Mouse (Mus musculus): Measurements from ENCODE around the gene Gstt4.
"Not testable (repeated sequence)": the region's sequence is repeated elsewhere in the genome, so short reads cannot be mapped to it uniquely, and the experiment has no call there.

Gene Gstt4

GRCm38 (mm10) chr10:75789841-75790240, 32.5 kb downstream of the Gstt4 start:
- no peak for DNase-seq (ENCODE audit: low spot score in 2 of 2)

GRCm38 (mm10) chr10:75789081-75789735, 33.1 kb downstream of the Gstt4 start:
- no peak for DNase-seq (ENCODE audit: low spot score in 2 of 2)

- DNase-seq (ENCODE audit: low spot score in 2 of 2), result peak in 1 of 2 experiments; percentile 26
Measured at GRCm38 (mm10) chr10:75788277-75788676, 34.1 kb downstream of the Gstt4 start.

- no peak for DNase-seq (ENCODE audit: low spot score in 2 of 2)
Measured at GRCm38 (mm10) chr10:75785442-75785841, 36.9 kb downstream of the Gstt4 start.

- DNase-seq (ENCODE audit: low spot score in 2 of 2), result no peak
Measured at GRCm38 (mm10) chr10:75780769-75781578, 41.4 kb downstream of the Gstt4 start, which contains the start of the genes Gm20441 and Gstt3. Gm20441 (minus strand) TSS chr10:75780954. Gstt3 (minus strand) TSS chr10:75781414.

GRCm38 (mm10) chr10:75779206-75780174, 42.9 kb downstream of the Gstt4 start:
- DNase-seq (ENCODE audit: low spot score in 2 of 2), result no peak

- DNase-seq (ENCODE audit: low spot score in 2 of 2), result no peak
Measured at GRCm38 (mm10) chr10:75777885-75778284, 44.5 kb downstream of the Gstt4 start.

GRCm38 (mm10) chr10:75776562-75776961, 45.8 kb downstream of the Gstt4 start:
- DNase-seq (ENCODE audit: low spot score in 2 of 2), result no peak

GRCm38 (mm10) chr10:75774587-75774986, 47.8 kb downstream of the Gstt4 start:
- DNase-seq (ENCODE audit: low spot score in 2 of 2), result no peak

- no peak for DNase-seq (ENCODE audit: low spot score in 2 of 2)
Measured at GRCm38 (mm10) chr10:75774102-75774501, 48.2 kb downstream of the Gstt4 start.

GRCm38 (mm10) chr10:75772795-75773664, 49.3 kb downstream of the Gstt4 start, which contains the start of gene Ddt:
Ddt (minus strand) TSS chr10:75773414.
- DNase-seq (ENCODE audit: low spot score in 2 of 2), result peak; percentile 83

- not testable (repeated sequence) for DNase-seq (ENCODE audit: low spot score in 2 of 2)
Measured at GRCm38 (mm10) chr10:75767756-75768155, 54.6 kb downstream of the Gstt4 start.

- no peak for DNase-seq (ENCODE audit: low spot score in 2 of 2)
Measured at GRCm38 (mm10) chr10:75766856-75767255, 55.5 kb downstream of the Gstt4 start.

Measured in right cerebral cortex, adult 2 months (tissue).